Mouse (Mus musculus): ENCODE results near the gene Scaf1.

The Scaf1 gene

DNA sequence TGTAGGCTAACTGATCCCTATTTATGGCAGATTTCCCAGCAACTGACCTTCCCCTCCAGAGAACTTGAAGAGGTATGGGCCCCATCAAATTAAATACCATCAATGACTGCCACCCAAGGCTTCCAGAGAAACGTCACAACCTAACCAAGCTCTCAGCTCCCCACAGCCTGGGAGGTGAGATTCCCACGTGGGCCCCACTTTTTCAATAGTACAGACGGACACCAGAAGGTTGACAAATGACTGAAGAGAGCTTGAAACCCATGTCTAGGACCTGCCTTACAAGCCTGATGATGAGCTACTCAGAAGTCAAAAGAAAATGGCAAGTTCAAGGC lies 31.4 kb downstream of the Scaf1 start:
- DNase-seq (ENCODE audit: extremely low spot score), result no peak

DNA sequence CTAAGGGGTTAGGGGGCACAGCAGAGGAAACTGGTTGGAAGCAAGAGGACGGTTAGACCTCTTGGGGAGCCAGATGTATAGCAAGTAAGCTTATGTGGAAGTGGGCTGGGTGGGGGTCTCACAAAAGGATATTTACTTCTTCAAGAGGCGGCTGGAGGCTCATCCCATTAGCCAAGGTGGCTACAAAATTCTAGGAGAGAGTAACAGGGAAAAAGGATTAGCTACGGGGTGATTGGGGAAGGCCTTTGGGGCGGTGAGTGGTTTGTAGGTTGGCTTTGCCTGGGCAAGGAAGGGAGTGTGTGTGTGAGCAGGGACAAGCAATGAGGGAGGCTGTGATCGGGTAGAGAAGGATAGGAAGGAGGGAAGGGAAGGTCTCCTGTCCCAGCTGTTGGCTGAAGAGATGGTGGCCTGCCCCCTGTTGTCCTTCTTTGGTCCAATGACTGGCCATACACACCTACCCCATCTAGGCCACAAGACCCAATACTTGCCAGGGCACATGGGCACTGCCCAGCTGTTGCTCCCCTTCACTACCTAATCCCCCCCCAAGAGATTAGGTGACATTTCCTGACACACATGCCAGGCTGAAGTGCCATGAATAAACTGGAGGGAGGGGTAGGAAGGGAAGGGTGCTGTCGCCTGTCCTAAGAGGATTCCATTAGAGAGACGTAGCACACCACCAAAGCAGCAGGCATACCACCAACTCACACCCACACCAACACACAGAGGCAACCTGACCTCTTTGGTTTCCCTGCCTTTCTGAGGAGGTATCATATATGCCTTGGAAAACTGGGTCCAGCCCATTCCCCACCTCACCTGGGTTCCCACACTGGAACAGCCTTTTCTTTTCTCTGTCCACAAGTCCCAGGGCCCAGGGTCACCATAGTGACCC lies 32.0 kb downstream of the Scaf1 start:
- DNase-seq (ENCODE audit: extremely low spot score), result no peak

DNA sequence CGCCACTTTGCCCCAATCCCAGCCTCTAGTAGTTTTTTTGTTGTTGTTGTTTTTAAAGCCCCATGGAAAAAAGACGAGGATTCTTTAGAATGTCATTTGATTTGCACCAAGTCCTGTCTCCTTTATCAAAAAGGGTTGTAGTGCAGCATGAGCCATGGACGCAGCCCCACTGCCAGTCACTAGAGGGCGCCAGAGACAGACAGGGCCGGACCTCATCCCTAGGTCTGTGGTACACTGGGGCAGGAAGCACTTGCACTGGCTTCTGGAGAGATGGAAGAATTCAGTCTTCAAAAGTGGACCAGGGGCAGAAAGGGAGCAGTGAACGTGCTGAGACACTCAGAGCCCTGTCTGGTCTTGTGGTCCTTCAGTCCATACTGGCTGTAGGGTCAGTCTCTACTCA lies 33.1 kb downstream of the Scaf1 start:
- DNase-seq (ENCODE audit: extremely low spot score), result peak; percentile 84

DNA sequence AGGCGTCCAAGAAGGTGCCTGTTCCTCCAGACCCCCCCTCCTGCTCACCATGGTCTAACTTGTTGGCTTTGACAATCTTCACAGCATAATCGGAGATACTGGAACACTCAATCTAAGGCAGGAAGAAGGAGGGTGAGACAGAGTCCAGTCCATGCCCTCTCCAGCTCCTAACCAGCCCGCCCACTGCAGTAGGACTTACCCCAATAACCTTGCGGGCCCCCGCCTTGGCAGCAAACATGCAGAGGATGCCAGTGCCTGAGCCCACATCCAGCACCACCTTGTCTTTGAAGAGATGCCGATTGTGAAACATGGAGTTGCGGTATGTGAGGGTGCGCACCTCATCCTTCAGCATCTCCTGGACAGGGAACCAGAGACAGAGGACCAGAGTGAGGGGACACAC lies 34.6 kb downstream of the Scaf1 start:
- no peak for DNase-seq (ENCODE audit: extremely low spot score)

DNA sequence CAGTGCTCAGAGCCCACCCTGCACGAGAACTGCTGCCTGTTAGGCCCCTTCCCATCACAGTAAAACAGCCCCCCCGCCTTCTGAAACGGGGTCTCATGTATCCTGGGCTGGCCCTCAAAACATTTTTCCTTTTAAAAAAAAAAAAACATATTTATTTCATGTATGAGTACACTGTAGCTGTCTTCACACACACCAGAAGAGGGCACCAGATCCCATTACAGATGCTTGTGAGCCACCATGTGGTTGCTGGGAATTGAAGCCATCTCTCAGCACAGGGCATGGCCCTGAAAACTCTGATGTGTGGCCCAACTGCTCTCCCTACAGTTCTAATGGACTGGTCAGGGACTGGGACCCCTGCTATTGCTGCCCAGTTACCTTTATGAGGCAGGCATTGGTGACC lies 37.9 kb downstream of the Scaf1 start:
- DNase-seq (ENCODE audit: extremely low spot score), result no peak

DNA sequence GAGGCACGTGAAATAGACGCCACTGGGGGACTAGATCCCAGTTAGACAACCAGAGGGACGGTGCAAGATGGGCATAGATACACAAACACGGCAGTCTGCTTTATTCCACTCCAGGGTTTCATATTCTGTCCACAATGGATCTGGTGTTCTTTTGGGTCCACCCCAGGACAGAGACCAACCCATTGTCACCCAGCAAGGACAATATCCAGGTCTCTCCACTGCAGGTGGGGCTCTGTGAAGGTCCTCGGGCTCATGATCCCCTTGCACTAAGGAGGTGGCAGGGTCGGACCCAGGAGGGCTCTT lies 41.1 kb downstream of the Scaf1 start:
- DNase-seq (ENCODE audit: extremely low spot score), result no peak

DNA sequence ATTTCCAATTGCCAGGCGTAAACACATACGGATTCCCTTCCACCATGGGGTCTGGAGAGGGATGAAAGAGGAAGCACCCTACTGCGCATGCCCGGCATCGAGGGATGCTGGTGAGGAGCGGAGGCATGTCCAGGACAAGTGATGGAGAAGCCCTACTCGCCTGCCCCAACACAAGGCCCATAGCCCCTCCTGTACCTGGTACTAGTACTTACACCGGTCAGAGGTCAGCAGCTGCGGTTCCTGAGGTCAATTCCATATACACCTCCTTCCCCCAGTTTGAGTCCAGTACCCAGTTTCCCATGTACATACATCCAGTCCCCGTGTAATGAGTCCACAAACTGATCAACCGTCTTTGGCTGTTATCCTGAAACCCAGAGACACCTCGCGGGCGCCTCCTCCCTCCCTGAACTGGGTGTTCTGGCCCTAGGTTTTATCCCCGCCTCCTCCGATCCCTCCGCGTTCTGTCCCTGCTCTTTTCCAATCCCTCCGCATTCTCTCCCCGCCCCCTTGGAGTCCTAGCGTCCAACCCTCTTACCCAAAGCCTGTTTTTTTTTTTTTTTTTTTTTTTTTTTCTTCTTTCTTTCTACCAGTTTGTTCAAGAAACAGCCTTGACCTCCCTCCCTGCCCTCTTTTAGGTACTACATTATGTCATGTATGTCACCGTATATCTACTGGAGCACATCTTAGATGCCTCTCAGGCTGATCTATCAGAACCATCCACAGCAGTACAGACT lies 41.6 kb downstream of the Scaf1 start, which contains the start of gene Cpt1c:
TSS of gene Cpt1c (minus strand) at position 469 of the 734 bp plus-strand sequence.
- peak; percentile 85 for DNase-seq (ENCODE audit: extremely low spot score)

DNA sequence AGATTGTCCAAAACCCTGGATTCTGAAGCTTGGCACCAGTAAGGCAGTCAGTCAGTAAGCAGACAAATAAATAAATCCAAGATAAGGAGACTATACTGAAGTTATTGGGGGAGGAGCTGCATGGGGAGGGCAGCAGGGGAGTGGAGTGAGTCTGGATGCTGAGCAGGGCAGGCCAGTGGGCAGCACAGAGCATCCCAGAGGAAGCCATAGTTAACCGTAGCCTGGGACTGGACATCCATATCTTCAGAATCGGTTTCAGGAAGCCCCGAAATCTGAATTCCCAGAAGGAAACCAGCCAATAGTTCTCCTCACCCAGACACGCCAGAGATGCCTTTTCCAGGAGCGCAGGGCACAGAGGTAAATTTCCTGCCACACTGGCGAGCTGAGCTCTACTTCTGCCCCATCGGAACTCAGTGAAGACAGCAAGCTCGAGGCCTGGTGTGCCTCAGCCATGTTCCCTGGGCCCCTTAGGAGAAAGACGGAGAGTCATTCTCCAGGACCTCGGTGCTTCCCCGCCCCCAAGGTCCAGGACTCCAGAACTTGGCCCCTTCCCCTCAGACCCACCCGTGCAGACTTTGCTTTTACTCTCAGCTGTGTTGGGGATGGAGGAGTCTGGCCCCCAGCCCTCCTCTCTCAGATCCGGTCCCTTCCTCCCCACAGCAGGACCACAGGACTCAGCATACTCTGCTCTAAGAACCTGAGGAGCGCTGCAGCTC lies 42.6 kb downstream of the Scaf1 start:
- DNase-seq (ENCODE audit: extremely low spot score), result no peak

DNA sequence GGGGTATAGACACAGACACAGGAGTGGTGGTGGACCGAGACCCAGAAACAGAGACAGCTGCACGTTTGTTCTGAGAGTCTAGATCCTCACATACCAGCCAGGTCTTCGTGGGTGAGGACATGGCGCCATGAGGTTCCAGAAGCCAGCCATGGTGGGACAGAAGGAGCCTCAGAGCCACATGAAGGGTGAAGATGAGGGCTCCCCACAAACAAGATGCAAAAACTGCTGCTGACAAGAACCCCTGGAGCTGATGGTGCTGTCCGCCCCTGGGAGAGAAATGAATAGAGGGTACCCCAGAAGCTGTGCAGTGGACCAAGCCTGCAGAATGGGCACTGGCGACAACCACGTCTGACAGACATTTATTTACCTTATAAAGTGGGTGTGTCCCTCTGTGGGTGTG lies 45.0 kb downstream of the Scaf1 start:
- DNase-seq (ENCODE audit: extremely low spot score), result no peak

DNA sequence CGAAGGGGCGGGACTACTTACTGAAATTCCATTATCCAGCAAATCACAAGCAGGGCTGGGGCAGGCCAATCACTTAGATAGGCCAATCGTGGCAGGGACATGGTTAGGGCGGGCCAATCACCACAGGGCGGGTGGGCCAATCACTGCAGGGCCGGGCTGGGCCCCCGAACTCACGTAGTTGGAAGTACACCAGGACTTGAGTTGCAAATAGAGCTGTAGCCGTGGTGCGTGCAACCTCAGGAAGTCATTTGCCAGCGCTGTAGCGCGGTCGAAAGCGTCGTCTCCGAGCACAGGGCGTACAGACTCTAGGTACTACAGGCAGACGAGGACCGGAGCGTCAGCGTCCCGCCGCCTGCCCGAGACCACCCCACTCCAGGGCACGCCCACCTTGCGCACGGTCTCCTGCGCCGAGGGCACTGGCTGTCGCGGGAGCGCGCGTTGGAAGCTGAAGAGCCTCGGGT lies 45.9 kb downstream of the Scaf1 start:
- DNase-seq (ENCODE audit: extremely low spot score), result peak; percentile 94

DNA sequence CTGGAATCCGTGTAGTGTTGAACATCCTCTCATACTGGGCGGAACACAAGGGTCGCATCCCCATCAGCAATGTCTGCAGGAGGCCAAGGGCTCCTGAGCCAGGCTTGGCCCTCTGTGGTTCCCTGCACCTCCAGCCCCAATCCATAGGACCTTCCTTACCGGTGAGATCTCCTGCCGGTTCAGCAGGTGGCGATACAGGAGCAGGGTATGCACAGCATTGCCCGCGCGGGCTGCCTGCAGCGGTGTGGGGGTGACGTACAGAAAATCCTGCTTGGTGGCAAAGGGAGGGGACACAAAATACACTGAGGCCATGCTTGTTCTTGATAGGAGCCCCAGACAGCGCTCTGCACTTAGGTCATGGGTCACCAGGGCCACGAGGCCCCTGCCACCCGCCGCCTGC lies 49.5 kb downstream of the Scaf1 start:
- no peak for DNase-seq (ENCODE audit: extremely low spot score)

DNA sequence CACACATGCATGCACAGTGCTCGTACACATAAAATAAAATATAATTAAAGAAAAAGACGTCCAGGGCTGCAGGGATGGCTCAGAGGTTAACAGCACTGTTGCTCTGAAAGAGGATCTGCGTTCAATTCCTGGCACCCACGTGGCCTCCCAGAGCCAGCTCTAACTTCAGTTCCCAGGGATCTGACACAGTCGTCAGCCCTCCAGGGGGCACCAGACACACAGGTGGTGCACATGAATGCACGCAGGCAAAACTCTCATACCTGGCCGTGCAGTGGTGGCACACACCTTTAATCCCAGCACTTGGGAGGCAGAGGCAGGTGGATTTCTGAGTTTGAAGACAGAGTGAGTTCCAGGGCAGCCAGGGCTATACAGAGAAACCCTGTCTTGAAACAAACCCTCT lies 50.2 kb downstream of the Scaf1 start:
- DNase-seq (ENCODE audit: extremely low spot score), result no peak

DNA sequence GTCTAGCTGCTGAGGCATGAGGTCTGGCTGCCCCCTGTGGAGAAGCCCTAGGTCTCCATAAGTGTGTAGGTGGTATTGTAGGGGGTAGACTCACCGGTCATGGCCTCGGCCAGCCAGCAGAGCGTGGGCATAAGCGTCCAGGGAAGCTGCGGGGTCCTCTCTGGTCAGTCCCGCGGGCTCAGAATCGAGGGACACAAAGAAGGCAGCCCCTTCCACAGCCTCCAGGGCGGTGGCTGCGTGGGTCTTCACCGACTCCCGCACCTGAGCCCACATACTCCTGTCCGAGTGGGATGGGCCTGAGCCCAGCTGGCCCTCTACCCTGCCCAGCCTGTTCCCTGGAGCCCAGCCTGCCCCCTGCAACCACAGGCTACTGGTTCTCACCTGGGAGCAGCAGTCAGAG lies 51.2 kb downstream of the Scaf1 start:
- DNase-seq (ENCODE audit: extremely low spot score), result no peak

DNA sequence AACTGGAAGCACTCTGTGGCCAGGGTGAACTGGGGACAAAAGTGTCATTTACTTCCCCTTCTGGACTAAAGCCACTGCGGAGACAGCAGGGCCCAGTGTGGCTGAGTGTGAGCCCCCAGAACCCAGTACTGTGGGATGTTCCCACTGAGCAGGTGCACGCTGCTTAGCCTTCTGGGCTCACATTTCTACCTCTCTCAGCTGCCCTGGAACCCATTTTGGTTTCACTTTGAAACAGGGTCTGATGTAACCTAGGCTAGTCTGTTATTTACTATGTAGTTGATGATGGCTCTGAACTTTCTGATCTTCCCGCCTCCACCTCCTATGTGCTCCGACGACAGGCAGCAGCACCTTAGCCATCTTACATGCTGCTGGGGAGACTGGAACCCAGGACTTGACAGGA lies 53.3 kb downstream of the Scaf1 start:
- DNase-seq (ENCODE audit: extremely low spot score), result no peak

DNA sequence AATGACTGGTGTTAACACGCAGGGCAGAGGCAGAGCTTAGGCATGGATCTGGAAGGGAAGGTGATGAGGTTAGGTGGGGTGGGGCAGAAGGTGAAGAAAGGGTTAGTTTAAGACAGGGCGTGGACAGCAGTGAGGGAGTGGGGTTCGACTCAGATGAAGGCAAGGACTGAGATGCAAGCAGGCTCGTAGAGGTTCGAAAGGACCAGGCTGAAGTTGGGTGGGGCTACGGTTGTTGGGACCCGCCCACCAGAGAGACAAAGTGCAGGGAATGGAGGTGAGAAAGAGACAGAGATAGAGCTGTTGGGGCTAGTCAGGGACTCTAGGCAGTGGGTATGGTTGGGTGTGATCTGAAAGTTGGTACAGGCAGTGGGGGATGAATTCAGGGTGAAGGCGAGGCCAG lies 53.8 kb downstream of the Scaf1 start:
- DNase-seq (ENCODE audit: extremely low spot score), result no peak

DNA sequence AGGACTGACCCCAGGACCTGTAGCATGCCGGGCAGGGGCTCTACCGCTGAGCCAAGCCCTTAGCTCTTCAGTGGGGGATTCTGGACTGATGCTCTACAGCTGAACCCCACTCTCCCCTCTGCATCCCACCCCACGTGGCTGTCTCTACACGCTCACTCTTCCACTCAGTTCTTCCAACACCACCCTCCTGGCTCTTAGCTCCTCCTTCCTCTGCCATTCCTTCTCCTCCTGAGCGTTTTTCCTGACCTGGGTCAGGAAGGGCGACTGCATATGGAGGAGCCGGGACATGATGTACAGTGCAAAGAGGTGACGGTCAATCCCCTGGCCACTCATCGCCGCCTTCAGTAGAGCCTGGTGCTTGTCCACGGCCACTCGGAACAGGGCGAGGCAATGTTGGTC lies 55.7 kb downstream of the Scaf1 start:
- no peak for DNase-seq (ENCODE audit: extremely low spot score)

DNA sequence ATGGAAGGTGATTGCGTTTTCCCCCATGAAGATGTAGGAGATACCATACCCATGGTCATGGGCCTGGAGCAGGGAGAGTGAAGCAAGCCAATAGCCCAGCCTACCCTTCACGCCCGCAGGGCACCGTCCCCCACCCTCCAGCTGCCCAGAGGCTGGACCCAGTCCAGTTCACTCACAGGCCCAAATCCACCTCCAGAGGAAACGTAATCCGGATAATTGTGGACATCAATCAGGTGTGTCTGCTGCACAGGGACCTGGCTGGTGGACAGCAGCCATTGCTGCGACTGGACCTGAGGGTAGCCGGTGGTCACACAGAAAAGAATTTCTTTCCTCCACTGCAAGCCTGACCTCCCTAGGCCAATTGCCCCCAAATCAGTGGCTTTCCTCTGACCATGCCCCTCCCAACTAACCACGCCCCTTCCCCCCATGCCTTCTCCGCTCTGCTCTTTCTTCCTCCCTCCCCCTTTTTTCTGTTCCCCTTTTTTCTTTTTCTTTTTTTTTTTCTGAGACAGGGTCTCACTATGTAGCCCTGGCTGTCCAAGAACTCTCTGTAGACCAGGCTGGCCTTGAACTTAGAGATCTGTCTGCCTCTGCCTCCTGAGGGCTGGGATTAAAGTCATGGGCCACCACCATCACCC lies 56.2 kb downstream of the Scaf1 start:
- DNase-seq (ENCODE audit: extremely low spot score), result no peak

DNA sequence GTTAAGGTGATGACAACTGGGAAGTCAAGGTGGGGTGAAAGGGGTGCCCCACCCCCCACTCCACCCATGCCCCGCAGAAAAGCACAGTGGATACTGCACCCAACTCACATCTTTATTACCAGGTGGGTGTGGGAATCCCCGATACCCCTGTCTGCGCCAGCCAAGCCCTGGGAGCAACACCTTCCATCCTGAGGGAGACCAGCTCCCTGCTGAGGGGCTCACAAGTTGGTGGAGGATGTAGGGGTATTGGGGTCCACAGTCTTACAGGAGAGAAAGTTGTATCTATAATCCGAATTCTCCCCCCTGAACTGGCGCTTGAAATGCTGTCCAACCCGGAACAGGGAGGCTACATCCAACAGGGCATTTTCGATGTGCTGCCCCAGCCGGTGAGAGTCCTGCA lies 56.9 kb downstream of the Scaf1 start:
- no peak for DNase-seq (ENCODE audit: extremely low spot score)

DNA sequence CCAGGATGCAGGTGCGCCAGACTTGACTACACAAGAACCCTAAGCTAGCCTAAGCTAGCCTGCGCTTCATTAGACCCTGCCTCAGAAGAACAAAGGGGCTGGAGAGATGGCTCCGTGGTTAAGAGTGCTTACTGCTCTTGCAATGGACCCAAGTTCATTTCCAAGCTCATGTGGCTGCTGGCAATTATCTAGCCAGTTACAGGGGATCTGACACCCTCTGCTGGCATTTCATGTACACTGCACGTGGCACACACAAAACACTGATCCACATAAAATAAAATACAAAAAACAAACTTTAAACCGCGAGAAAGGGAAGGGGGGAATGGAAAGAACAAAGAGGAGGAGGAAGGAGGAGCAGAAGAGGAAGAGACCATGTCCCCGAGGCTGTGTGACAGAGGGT lies 58.0 kb downstream of the Scaf1 start:
- DNase-seq (ENCODE audit: extremely low spot score), result no peak

DNA sequence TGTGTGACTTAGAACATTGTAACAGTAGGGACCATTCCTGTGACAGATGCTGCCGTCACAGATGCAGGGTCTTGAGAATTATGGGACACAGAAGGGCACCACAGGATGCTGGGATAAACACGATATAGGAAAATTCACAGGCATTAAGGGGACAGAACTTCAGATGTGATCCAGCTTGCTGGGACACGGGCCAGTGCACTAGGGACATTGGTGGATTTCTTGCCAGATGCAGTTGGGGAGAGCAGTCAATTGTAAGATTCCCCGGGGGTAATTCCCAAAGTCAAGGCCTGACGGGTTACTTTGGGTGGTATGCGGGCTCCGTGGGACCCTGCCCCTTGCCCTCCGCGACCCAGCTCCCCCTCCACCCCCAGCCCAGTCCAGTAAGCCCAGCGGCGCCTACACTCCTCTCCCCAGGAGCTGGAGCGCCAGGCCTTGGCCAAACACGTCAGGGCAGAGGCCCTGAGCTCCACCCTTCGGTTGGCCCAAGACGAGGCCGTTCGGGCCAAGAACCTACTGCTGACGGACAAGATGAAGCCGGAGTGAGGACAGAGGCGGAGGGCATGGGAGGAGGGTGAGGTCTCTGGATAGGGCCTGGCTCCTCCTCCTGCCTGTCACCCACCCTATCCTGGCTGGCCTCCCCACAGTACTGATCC lies 58.9 kb downstream of the Scaf1 start:
- no peak for DNase-seq (ENCODE audit: extremely low spot score)

DNA sequence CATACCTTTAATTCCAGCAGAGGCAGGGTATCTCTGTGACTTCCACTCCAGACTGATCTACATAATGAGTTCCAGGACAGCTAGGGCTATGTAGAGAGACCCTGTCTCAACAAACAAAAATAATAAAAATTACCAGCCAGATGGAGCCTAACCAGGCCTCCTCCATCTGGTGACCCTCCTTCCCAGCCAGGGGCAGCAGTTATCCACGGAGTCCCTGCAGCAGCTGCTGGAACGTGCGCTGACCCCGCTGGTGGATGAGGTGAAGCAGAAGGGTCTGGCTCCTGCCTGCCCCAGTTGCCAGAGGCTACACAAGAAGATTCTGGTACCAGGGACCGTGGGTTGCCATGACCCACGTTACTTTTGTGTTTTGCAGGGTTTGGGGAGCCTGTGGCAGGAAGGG lies 59.9 kb downstream of the Scaf1 start:
- no peak for DNase-seq (ENCODE audit: extremely low spot score)

DNA sequence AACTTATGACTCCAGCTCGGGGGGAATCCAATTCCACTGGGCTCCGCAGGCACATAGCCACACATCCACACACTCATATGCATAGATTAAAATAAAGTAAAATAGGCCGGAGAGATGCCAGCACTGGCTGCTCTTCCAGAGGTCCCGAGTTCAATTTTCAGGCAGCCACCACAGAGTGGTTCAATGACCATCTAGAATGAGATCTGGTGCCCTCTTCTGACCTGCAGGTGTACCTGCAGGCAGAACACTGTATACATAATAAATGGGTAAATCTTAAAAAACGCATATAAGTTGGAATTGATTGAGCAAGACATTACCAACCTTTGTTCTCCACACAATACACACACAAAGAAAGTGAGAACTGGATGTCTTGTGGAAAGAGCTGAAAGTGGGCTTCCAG lies 60.5 kb downstream of the Scaf1 start:
- no peak for DNase-seq (ENCODE audit: extremely low spot score)

Data from embryo, embryonic 9.5 days (tissue).